Mouse (Mus musculus): ENCODE measurements around the gene Grap. TPM values are rescaled to one million over a fixed set of nuclear protein-coding genes. Genes with fewer than 3 reads are reported as not detected.
A peak's percentile ranks its signal among the peaks of the same experiment; 100 is the strongest.
"Not testable (repeated sequence)": the region's sequence is repeated elsewhere in the genome, so short reads cannot be mapped to it uniquely, and the experiment has no call there.

Gene Grap
- 1 to 10 TPM; 7.0 to 9.0 TPM for total RNA-seq (2021)
- long read RNA-seq, experiment 1, transcript Grap-201 (5 exons, 1,662 nt), result major isoform, 8 of 9 reads
- long read RNA-seq, experiment 1, partial matches to known transcripts, result 0 of 9 reads
- long read RNA-seq, experiment 1, other reads (novel, unspliced or antisense), result 1 of 9 reads
- long read RNA-seq, experiment 2, transcript Grap-201 (5 exons, 1,662 nt), result major isoform, 13 of 15 reads
- long read RNA-seq, experiment 2, partial matches to known transcripts, result 0 of 15 reads
- long read RNA-seq, experiment 2, other reads (novel, unspliced or antisense), result 2 of 15 reads

DNA sequence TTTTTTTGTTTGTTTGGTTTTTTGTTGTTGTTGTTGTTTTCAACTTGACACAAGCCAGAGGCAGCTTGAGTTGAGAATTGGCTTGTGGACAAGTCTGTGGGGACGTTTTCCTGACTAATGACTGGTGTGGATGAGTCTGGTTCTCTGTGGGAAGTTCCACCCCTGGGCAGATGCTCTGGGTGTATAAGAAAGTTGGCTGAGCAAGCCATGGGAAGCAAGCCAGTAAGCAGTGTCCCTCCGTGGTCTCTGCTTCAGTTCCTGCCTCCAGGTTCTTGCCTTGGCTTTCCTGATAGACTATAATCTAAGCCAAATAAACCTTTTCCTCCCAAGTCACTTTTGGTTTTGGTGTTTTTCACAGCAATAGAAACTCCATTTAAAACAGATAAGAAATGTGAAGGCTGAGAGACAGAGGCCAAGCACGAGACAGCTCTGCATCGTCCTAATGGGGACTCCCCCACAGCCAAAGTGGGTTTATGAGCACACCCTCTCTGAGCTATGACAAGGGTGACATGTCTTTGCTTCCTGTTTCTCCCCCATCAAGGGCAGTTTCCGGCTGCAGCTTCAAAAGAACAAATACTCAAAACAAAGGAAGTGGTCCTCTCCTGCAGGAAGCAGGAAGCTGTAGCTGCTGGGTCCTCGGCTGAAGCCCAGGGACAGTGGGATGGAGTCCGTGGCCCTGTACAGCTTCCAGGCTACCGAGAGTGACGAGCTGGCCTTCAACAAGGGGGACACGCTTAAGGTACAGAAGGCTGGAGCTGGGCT, at the start of gene Grap:
Gene Grap (plus strand): TSS at position 580 of the 762 bp plus-strand sequence.
- DNase-seq (ENCODE audit: low spot score in 2 of 2), result no peak

DNA sequence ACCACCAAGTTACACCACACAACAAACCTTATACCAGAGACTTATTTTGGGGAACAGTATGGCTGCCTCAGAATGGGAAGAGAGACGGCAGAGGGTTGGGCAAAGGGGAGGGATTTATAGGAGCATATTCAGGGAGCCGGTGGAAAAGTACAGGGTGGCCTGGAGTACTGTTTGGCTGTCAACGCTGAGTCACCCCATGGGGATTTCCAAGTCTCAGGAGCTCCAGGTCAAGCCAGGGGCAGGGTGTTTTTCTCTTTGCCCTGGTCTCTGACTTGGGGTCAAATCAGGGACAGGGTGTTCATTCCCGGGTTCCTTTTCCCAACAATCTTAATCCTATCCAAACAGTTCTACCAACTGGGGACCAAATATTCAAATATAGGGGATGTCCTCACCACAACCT, 45.0 kb upstream of the Grap start:
- no peak for DNase-seq (ENCODE audit: low spot score in 2 of 2)

- DNase-seq (ENCODE audit: low spot score in 2 of 2), result no peak
These were observed 41.9 kb upstream of the Grap start for GRCm38 (mm10) chr11:61611197-61611596.

- no peak for DNase-seq (ENCODE audit: low spot score in 2 of 2)
These were observed 40.9 kb upstream of the Grap start for GRCm38 (mm10) chr11:61612116-61612635.

DNA sequence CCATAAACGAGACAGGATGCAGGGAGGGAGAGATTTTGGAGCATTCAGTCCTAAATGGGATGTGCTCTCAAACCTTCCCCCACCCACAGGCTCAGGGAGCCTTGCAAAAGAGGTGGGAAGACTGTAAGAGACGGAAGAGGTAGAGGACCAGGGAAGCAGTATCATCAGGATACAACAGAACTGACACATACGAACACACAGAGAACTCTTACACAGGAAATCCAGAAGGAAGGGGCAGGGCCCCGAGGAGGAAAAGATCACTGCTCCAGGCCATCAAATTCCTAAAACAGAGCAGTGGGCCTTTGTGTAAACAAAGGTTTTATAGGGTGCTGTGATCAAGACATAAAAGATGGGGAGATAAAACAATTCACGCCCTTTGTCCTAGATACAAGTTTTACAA, 38.7 kb upstream of the Grap start:
- DNase-seq (ENCODE audit: low spot score in 2 of 2), result no peak

DNA sequence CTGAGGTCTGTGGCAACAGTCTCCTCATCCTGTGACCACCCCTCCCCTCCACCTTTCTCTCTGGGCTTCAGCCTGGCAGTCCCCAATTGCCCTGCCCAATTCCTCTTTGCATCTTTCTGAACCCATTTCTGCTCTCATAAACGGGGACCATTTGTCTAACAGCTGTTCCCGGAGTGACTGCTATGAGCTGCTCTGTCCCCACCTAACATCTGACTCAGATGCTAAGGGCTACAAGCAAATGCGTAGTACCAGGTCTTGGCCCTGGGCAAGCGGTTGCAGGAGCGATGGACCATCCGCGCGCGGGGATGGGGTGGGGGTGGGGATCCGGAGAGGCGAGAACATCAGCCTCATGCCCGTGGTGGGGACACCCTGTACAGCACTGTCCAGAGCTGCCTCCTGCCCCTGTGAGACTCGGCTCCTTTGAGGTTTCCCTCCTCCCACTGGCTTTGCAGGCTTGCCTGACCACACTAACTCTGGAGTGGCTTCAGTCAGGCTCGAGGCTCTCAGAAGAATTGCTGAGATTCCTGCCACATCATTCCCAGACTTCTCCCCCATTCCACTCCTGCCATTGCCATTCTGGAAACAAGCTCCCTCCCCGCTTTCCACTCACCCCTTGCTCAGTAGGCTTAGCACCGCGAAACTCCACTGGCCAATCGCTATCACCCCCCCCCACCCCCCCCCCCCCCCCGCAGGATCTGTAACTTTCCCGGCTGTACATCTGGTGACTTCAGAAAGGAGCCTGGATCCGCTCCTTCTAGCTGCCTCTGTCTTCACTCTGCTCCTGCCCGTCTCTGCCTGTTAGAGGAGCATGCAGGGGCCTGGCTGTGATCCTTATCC, 37.2 kb upstream of the Grap start:
- no peak for DNase-seq (ENCODE audit: low spot score in 2 of 2)

GRCm38 (mm10) chr11:61616523-61617292, 36.4 kb upstream of the Grap start:
- DNase-seq (ENCODE audit: low spot score in 2 of 2), result no peak

- no peak for DNase-seq (ENCODE audit: low spot score in 2 of 2)
These were observed 35.6 kb upstream of the Grap start for GRCm38 (mm10) chr11:61617293-61617975.

DNA sequence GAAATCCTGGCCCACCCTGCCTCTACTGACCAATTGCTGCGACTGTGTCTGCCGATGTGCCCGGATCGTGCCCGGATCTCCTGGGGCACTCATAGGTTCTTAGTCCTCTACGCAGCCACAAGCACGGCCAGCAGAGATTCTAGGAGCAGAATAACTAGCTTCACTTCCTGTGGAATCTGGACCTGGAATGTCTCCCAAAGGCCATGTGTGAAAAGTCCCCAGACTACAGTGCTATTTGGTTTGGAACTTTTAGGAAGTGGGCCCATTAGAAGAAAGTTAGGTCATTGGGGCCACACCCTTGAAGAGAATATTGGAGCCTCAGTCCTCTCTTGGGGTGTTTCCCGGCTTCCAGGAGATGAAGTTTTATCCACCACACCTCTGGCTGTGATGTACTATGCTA, 34.9 kb upstream of the Grap start:
- no peak for DNase-seq (ENCODE audit: low spot score in 2 of 2)

DNA sequence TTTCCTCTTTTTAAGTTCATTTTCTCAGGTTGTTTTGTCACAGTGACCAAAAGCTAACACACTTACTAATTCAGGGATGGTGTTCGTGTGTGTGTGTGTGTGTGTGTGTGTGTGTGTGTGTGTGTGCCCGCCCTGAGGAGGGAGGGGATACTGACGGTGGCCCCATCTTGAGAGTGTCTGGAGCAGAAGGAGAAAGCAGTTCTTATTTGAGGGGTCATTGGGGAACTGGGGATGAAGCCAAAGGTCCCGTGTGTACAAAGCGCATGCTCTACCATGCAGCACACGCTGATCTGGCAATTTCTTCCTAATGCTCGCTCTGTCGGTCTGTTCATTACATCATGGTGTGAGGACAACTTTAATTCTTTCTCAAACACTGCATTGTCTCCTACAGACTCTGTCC, 34.5 kb upstream of the Grap start:
- DNase-seq (ENCODE audit: low spot score in 2 of 2), result no peak

DNA sequence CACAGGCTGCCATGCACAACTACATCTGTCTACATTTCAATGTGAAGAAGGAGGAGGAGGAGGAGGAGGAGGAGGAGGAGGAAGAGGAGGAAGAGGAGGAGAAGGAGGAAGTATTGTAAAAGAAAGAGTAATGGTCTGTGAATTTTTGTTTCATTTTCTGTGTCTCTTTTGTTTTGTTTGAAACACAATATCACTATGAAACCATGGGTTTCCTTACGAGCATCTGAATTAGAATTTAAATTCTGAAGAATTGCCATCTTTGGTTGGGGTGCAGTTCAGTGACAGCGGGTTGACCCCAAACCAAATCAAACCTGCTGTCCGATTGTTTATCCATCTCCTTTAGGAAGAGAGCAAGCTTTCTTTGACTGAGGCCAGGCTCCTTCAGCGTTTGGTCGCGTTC, 33.7 kb upstream of the Grap start:
- no peak for DNase-seq (ENCODE audit: low spot score in 2 of 2)

- peak; percentile 70 to 73 for DNase-seq (ENCODE audit: low spot score in 2 of 2)
These were observed 33.2 kb upstream of the Grap start for GRCm38 (mm10) chr11:61619791-61620241.

DNA sequence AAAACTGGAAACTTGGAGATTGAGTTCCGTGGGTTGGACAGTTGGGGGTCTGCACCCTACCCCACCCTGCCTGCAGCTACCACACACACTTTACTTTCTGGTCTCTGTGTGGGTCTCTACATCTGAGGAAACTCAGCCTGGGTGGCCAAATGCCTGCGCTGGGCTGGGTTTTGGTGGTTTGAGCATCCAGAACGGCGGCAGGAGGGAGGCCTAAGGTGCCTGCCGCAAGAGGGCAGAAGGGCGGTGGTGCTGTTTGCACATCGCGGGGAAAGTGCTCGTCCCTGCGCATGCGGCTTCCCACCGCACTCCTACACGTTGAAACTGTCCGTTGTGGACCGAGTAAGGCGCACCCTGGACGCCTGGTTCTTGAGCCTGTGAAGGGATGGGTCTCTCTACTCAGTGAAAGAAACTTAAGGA, 32.8 kb upstream of the Grap start:
- DNase-seq (ENCODE audit: low spot score in 2 of 2), result peak; percentile 80 to 83

- no peak for DNase-seq (ENCODE audit: low spot score in 2 of 2)
These were observed 32.3 kb upstream of the Grap start for GRCm38 (mm10) chr11:61620762-61621161.

DNA sequence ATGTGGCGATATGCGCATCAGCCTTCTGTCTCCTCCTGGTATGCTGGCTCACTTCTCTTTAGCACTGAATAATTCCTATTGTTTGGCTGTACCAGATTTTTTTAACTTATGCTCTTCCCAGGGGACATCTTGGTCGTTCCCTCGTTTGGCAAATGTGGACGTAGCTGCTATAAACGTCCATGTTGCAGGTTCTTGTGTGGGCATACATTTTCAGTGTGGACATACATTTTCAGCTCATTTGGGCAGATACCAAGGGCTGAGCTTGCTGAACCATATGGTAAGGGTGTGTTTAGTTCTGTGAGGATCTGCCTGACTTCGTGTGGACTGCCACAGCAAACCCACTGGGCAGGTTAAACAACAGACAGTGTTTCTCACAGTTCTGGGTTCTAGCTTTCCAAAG, 27.9 kb upstream of the Grap start:
- no peak for DNase-seq (ENCODE audit: low spot score in 2 of 2)

- no peak for DNase-seq (ENCODE audit: low spot score in 2 of 2)
These were observed 26.6 kb upstream of the Grap start for GRCm38 (mm10) chr11:61626509-61626908.

DNA sequence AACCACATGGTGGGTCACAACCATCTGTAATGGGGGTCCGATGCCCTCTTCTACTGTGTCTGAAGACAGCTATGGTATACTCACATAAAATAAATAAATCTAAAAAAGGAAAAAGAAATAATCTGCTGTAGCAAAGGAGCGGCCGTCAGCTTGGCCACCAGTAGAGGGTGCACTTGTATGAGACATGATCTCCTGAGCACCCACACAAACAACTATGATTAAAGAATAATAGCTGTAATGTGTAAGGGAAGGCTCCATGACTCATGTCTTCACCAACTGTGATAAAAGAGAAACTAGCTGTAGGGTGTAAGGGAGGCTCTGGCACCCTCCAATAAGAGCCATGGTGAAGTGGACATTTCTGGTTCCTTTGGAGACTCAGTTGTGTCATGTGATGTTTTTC, 23.4 kb upstream of the Grap start:
- DNase-seq (ENCODE audit: low spot score in 2 of 2), result no peak

- DNase-seq (ENCODE audit: low spot score in 2 of 2), result not testable (repeated sequence)
These were observed 16.8 kb upstream of the Grap start for GRCm38 (mm10) chr11:61636309-61636708.

DNA sequence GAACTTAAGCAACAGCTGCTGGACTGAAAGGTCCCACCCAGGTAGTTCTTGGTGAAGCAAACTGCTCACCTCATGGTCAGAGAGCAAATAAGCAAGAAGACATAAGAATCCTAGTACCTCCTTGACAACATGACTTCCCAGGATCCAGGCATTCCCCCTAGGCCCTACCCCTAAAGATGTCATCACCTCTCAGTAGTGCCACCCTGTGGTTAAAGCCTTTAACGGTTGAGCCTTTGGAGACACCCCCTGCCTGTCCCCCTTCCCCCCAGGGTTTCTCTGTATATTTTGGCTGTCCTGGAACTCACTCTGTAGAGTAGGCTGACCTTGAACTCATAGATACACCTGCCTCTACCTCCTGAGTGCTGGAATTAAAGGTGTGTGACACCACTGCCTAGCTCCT, 15.7 kb upstream of the Grap start:
- no peak for DNase-seq (ENCODE audit: low spot score in 2 of 2)

GRCm38 (mm10) chr11:61637856-61638255, 15.2 kb upstream of the Grap start:
- DNase-seq (ENCODE audit: low spot score in 2 of 2), result no peak

All from layer of hippocampus, postnatal 14 days (tissue).